Mouse (Mus musculus): ENCODE measurements around the gene Aco2.
"Not testable (repeated sequence)": the region's sequence is repeated elsewhere in the genome, so short reads cannot be mapped to it uniquely, and the experiment has no call there.

Aco2 gene

GRCm38 (mm10) chr15:81879531-81880401 is 7.7 kb downstream of the Aco2 start:
- peak; percentile 21 to 24 for DNase-seq

DNA sequence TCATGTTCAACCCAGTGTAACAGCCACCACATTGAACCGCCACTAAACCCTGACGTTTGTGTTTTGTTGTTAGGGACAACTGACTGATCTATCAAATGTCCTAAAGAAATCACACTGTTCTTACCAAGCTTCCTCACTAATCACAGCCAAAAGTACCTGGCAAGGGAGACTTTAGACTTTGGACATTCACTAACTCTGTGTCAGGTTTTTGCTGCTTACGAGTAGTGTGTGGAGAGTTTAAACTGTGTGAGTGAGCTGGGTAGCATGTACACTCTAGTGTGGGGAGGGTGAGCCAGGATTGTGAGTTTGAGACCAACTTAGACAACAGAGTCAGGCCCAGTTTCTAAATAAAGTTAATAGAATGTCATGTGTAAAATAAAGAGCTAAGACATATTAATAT is 10.2 kb downstream of the Aco2 start:
- no peak for DNase-seq

- DNase-seq, result no peak
Measured at GRCm38 (mm10) chr15:81885418-81885934, 13.4 kb downstream of the Aco2 start.

DNA sequence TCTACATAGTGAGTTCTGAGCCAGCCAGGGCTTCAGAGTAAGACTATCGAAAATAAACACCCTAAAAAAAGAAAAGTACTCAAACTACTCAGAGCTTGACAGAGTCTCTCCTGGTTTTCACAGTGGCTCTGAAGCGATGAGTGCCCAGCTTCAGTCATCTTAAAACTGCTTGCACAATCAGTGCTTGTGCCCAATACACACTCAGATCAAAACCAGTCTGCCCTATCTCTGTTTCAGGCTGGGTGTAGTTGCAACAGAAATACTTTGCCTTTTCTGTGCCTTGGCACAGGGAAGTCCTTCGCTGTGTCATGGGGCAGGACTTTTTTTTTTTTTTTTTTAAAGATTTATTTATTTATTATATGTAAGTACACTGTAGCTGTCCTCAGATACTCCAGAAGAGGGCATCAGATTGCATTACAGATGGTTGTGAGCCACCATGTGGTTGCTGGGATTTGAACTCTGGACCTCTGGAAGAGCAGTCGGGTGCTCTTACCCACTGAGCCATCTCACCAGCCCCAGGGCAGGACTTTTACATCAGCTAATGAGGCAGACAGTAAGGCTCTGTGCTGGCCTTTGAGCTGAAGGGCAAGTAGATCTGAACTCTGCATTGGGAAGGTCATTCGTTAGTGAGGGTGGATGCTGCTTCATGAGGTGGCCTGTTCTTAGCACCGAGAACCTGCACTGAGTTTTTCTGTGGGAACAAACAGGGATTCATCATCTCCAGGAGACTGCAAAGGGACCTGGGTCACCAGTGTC is 14.9 kb downstream of the Aco2 start:
- DNase-seq, result no peak

DNA sequence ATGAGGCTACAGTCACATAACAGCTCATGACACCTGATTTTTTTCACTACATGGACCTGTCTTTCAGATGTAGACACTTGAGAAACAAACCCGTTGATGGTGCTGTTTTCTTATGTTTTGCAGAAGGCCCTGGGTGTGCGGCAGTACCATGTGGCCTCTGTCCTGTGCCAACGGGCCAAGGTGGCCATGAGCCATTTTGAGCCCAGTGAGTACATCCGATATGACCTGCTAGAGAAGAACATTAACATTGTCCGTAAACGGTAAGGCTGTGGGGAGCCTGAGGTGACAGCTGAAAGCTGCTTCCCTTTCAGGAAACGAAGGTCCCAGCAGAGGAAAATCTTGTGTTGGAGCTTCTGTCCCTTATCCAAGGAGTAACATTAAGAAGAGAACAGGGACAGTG is 17.1 kb downstream of the Aco2 start:
- DNase-seq, result peak; percentile 31 to 58

GRCm38 (mm10) chr15:81891140-81891802 is 19.2 kb downstream of the Aco2 start:
- DNase-seq, result no peak

DNA sequence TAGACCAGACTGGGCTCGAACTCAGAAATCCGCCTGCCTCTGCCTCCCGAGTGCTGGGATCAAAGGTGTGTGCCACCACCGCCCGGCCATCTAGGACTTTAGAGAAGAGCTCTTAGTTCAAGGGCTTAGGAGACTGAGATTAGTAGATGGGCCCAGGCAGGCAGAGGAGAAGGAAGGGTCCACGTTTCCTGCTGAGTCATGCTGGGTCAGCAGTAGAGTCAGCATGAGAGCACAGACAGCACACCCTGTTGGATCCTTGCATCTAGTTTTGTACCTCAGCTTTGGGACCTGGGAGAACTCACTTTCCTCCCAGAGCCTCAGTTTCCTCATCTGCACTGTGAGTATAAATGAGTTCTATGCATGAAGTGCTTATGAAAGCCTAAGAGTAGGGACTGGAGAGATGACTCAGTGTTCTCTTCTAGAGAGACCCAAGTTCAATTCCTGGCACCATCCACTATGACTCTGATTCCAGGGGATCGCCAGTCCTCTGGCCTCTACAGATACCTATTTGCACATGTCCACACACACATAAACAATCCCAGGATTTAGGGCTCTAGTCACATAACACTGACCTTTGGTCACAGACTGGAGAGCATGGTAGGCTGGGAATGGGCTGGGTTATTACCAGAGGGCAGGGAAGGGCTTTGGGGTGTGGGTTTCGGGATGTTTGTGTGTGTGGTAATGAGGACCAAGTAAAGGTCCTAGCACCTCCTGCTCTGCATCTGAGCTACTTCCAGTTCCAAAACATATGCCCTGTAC is 19.9 kb downstream of the Aco2 start:
- no peak for DNase-seq

GRCm38 (mm10) chr15:81894002-81894401 is 21.9 kb downstream of the Aco2 start:
- DNase-seq, result no peak

DNA sequence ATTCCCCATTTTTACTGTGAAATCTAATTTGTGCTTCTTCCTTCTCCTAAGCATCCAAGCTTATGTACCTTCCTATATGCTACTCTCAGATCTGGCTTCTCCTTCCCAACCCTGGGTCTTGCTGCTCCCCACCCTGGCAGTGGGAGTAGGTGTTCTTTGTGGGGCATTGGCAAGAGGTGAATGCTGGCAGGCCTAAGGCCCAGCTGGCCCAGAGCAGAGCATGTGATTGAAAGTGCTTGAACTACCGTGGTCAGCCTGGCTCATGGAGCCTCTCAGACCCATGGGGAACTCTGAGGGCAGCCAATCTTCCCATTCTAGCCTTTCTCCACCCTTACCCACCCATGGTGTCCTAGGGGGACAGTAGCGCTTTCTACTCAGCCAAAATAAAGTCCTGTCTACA is 24.3 kb downstream of the Aco2 start:
- peak in 1 of 2 experiments; percentile 35 for DNase-seq

- no peak for DNase-seq
Measured at GRCm38 (mm10) chr15:81897607-81898285, 25.6 kb downstream of the Aco2 start.

GRCm38 (mm10) chr15:81898751-81899150 is 26.6 kb downstream of the Aco2 start:
- DNase-seq, result peak; percentile 74 to 79

- peak; percentile 87 to 96 for DNase-seq
Measured at GRCm38 (mm10) chr15:81904939-81905338, 32.8 kb downstream of the Aco2 start.

GRCm38 (mm10) chr15:81907953-81908352 is 35.8 kb downstream of the Aco2 start:
- no peak for DNase-seq

DNA sequence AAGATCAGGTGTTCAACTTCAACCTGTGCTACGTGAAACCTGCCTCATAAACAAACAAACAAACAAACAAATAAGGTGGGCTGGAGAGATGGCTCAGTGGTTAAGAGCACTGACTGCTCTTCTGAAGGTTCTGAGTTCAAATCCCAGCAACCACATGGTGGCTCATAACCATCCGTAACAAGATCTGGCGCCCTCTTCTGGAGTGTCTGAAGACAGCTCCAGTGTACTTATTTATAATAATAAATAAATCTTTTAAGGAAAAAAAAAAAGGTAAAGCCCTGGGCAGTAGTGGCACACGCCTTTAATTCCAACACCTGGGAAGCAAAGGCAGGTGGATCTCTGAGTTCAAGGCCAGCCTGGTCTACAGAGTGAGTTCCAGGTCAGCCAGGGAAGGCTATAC is 36.7 kb downstream of the Aco2 start:
- not testable (repeated sequence) for DNase-seq

- no peak for DNase-seq
Measured at GRCm38 (mm10) chr15:81912498-81912897, 40.4 kb downstream of the Aco2 start.

DNA sequence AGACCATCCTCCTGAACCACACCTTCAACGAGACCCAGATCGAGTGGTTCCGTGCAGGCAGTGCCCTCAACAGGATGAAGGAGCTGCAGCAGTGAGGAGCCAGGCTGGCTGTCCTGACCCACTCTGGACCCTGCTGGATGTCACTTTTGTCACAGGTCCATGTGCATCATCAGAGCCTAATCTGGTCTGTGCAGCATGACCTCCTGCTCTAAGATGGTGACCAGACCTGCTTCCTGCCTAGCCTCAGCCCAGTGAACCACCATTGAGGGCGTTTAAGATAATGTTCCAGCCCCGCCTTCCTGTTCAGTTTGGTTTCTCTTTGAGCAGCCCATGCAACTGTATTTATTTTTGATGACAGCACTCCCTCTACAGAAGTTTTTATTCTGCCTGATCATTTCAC is 42.6 kb downstream of the Aco2 start:
- DNase-seq, result no peak

DNA sequence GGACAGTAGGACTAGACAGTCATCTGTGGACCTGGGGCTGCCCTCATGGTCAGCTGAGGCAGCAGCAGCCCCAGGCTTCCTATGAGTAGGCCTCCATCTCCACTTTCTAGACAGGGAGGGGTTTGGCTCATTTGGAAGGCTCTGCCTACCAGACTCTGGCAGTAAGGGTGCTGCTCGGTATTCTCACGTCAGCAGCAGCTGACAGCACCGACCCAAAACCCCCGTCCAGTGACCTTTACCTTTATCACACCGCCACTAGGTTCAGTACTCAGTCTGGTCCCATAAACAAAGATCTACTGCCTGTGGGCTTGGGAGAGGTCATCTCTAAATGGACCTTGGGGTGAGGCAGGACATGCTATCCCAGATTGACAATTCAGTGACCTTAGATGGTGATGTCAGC is 43.6 kb downstream of the Aco2 start:
- DNase-seq, result no peak

DNA sequence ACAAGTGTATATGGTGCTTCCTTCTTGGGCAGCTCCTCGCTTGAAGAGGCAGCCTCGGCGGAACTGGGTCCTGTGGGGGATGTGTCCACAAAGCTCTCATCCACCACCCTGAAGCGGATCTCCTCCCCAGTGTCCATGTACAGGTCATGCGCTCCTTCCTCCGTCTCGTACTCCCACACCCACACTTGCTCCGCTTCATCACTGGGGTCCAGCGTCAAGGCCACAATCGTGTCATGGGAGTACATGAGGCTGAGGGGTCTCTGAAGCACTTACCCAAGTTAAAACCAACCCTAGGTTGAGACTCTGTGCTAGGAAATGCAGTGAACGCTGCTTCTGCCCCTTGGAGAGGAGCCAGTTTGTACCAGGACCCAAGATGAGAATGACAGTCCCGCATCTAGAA is 45.1 kb downstream of the Aco2 start:
- DNase-seq, result no peak

- peak; percentile 79 to 87 for DNase-seq
Measured at GRCm38 (mm10) chr15:81917621-81918463, 45.7 kb downstream of the Aco2 start.

DNA sequence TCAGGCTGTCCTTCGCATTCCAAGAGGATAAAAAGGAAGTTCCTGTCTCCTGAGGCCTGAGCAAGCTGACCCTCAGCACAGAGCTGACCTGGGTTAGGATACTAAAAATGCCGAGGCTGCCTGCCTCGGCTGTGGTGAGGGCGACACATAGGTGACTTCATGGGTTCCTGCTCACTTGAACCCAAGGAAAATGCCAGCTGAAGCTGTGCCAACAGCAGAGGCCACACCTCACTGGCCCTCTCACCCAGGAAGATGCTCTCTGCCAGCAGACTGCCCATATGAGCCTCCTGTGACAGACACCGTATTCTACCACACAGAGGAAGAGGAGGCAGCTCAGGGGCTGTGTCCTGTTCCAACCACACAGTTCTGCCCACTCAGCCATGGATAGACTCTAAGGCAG is 47.0 kb downstream of the Aco2 start:
- DNase-seq, result peak; percentile 51 to 69
